Mouse (Mus musculus): ENCODE results near the gene Gfy.
"Not testable (repeated sequence)": the region's sequence is repeated elsewhere in the genome, so short reads cannot be mapped to it uniquely, and the experiment has no call there.

Gfy gene

GRCm38 (mm10) chr7:45165701-45166100 lies 13.7 kb downstream of the Gfy start:
- DNase-seq: no peak

GRCm38 (mm10) chr7:45164833-45165232 lies 14.5 kb downstream of the Gfy start:
- no peak for DNase-seq

GRCm38 (mm10) chr7:45163735-45164490 lies 15.5 kb downstream of the Gfy start, which contains the start of gene Slc17a7:
Slc17a7 (plus strand) TSS chr7:45163949.
- DNase-seq: peak; percentile 81

GRCm38 (mm10) chr7:45162996-45163615 lies 16.3 kb downstream of the Gfy start:
- DNase-seq: no peak

DNA sequence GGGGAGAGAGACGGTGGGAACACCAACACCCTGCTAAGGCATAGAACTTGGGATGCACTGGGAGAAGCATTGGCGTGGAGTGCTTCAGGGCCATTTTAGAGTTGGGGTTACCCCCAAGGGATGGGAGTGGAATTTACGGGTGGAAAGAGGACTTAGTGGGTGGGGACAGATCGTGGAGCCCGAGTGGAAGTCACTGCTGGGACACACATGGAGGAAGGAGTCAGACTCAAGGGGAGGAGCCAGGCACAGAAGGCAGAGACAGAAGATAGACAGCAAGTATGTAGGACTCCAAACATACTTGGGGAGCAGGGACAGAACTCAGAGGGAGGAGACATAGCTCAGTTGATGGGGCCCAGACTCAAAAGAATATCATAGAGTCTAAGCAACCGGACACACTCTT lies 16.8 kb downstream of the Gfy start:
- no peak for DNase-seq

DNA sequence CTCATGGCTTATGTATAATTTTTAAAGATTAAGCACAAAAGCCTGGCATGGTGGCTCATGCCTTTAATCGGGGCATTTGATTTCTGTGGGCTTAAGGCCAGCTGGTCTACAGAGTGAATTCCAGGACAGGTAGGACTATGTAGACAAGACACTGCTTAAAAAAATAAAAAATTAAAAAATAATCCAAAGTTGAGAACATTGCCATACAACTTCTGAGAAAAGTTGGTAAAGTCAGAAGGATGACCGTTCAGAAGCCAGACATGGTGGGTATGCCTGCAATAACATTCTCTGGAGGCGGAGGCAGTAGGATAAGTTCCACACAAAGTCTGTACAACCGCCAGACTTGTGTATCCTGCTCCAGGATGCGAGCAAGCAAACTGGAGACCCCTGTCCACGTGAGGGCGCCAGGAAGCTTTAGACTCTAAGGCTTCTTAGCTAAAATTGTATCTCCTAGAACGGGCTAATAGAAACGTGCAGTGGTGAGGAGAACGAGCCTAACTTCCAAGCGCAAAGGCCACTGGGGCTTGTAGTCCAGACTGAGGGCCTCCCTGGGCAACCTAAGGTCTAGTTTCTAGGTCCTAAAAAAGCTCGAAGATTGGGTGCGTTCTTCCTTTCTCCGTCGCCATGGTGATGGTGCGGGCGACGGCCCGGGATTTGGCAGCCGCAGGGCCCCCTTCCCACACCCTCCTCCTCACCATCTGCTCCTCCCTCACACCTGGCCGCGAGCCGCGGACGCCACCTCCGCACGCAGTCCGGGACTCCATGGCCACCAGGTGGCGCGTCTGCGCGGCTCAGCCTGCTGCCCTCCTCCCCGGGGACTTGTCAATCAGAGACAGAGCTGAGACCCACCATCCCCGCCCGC lies 17.5 kb downstream of the Gfy start:
- DNase-seq: peak; percentile 98

- no peak for DNase-seq
These were observed 18.5 kb downstream of the Gfy start for GRCm38 (mm10) chr7:45160866-45161265.

DNA sequence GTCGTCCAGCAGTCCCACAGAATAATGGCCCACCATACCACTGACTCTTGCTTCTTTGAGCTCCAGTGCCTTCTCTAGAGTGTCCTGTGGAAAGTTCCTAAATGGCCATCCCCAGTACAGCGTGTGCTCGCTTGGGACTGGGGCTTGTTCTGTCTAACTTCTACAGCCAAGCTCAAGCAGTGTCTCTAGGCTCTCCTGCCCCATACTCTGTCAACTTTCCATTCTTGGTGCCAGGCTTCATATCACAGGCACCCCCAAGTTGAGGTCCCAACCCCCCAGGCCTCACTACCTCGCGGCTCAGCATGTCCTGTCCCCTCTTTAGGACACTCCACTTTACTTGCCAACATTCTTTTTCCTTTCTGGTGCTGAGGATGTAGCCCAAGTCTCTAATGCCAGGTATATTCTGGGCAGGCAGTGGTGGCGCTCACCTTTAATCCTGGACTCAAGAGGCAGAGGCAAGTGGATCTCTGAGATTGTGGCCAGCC lies 19.0 kb downstream of the Gfy start:
- no peak for DNase-seq

DNA sequence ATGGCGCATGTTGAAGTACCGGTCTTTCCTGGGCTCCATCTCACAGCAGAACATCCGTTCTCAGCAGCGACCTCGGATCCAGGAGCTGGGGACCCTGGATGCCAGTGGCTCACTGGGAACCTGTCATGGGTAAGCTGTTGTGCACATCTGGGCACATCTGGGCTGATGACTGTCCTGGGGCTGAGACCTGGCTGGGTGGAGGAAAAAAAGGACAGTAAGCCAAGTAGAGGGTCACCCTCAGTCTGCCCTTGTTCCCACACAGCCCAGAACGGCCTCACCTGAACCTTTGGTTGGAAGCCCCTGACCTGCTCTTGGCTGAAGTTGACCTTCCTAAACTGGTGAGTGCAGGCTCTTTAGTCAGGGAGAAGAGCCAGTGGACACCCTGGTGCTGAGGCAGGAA lies 20.4 kb downstream of the Gfy start:
- DNase-seq: no peak

DNA sequence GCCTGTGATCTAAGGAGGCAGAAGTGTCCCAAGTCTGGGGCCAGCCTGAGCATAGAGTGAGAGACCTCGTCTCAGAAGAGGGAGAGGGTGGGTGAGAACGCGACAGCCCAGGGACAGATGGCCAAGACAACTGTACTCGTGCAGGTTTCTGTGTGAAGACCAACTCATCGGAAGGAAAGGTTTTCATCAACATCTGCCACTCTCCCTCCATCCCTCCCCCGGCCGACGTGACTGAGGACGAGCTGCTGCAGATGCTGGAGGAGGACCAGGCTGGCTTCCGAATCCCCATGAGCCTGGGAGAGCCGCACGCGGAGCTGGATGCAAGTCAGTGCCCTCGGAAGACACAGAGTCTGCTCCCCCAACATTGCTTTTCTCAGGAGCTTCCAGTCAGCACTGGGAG lies 21.9 kb downstream of the Gfy start:
- DNase-seq: no peak

DNA sequence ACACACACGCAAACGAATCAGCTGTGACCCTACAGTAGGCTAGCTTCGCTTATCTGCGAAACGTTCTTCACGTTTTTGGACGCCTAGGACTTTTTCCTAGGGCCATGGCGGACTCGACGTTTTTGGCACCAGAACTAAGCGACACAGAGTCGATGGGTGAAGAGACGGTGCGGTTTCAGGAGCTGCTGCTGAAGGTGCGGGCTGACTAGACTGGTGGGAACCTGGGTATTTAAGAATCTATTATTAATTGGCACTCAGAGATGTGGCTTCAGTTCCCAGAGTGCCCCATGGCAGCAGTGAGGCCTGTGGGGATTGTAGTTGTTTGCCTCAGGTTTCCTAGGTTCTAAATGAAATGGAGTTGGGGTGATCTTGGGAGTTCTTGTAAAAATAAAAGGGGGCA lies 23.2 kb downstream of the Gfy start:
- DNase-seq: no peak

- no peak for DNase-seq
These were observed 23.8 kb downstream of the Gfy start for GRCm38 (mm10) chr7:45155590-45155989.

DNA sequence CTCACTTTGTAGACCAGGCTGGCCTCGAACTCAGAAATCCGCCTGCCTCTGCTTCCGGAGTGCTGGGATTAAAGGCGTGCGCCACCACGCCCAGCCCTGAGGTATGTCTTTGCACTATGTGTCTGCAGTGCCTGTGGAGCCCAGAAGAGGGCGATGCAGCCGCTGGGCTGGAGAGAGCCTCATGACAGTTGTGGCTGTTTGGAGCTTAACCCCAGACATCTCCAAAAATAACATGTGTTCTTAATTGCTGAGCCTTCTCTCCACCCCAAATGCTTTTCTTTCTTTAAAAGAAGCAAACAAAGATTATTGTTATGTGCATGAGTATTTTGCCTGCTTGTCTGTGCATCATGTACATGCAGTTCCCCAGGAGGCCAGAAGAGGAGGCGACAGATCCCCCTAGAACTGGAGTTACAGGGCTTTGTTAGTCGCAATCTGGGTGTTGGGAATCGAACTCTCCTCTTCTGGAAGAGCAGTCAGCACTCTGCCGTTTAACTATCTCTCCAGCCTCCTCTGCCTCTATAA lies 24.3 kb downstream of the Gfy start:
- no peak for DNase-seq

GRCm38 (mm10) chr7:45154096-45154992 lies 25.0 kb downstream of the Gfy start, which contains the start of the genes Pih1d1 and Aldh16a1:
Pih1d1 (plus strand) TSS chr7:45154303.
Aldh16a1 (minus strand) TSS chr7:45154584.
- DNase-seq: peak; percentile 98

- DNase-seq: no peak
These were observed 25.8 kb downstream of the Gfy start for GRCm38 (mm10) chr7:45153586-45153985.

DNA sequence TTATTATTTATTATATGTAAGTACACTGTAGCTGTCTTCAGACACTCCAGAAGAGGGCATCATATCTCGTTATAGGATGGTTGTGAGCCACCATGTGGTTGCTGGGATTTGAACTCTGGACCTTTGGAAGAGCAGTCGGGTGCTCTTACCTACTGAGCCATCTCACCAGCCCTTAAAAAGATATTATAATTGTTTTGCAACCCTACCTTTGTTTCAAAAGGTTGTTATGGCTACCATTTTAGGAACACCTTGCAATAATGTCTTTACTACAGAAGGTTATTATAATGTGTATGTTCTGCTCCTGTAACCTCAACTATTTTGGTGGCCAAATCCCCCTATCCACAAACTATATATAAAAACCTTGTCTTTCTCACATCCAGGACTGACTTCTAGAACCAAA lies 26.3 kb downstream of the Gfy start:
- not testable (repeated sequence) for DNase-seq

GRCm38 (mm10) chr7:45151303-45151702 lies 28.1 kb downstream of the Gfy start:
- DNase-seq: no peak

GRCm38 (mm10) chr7:45150321-45150720 lies 29.0 kb downstream of the Gfy start:
- DNase-seq: no peak

DNA sequence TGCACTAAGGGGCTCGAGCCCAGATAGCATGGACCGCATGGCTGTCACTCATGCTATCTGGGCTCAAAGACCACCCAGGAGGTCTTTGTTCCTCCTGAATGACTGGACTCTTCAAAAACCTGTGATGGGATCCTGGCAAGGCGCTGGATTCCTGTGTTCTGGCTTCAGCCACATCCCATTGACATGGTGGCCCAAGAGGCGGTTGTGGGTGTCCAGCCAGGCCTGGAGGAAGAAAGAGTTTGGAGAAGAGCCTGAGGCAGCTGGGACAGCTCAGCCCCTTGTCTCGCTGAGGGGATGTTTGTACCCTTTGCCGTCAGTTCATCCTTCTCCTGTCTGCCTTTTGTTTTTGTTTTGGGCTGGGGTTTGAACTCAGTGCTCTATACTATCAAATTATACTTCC lies 29.8 kb downstream of the Gfy start:
- DNase-seq: no peak

GRCm38 (mm10) chr7:45148534-45149098 lies 30.8 kb downstream of the Gfy start:
- no peak for DNase-seq

- DNase-seq: no peak
These were observed 31.5 kb downstream of the Gfy start for GRCm38 (mm10) chr7:45147899-45148298.

DNA sequence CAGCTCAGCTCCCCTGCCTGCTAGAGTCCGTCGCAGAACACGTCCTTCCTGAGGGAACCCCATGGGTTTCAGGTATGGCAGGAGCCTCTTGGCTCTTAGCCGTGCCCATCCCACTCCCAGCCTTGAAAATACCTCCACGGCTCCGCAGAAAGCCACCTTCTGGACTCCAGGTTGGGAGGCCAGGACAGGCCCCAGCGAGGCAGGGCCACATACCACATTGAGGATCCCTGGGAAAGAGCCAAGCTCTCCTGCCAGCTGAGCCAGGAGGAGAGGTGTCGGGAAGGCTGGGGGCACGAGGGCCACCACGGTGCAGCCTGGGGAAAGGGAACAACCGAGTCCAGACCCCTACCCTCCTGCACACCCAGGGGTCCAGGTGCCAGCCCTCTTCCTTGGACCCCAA lies 32.1 kb downstream of the Gfy start:
- no peak for DNase-seq
